Mouse (Mus musculus) kidney, adult 2 months (tissue): ENCODE measurements around the gene Olfr464.

Experiments
- CTCF ChIP-seq: fragments of 200-500 bp; conservative IDR thresholded peaks from 2 replicates; pipeline ENCODE4 v1.5.1; 2011; ENCODE audit warnings: low read depth, mild to moderate bottlenecking, control low read depth, low read length, moderate library complexity, mixed read lengths; ENCODE audit not compliant: insufficient read depth, insufficient read length
- POLR2A ChIP-seq: fragments of 200-500 bp; IDR thresholded peaks from one replicate; pipeline ENCODE4 v1.6.1; 2011; ENCODE audit warnings: low read depth, low read length, control low read depth

DNA sequence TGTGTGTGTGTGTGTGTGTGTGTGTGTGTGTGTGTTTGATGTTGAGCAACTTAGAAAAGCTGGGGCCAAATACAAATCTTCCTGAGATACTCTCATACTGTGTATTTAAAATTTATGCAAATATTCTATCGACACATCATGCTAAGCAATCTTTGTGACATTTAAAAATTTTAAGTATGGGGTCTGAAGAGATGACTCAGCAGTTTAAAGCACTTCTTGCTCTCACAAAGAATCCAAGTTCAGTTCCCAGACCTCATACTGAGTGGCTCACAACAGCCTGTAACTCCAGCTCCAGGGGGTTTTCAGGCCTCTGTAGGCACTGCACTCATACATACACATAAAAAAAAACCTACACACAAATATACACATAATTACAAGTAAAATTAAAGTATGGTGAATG, 4.8 kb downstream of the Olfr464 start:
- no peak for TF ChIP-seq CTCF
- TF ChIP-seq POLR2A, result no peak
